Mouse (Mus musculus) intestine, embryonic 14.5 days (tissue): Measurements from ENCODE around the gene Vezf1. TPM values are rescaled to one million over a fixed set of nuclear protein-coding genes. Genes with fewer than 3 reads are reported as not detected.
A peak's percentile ranks its signal among the peaks of the same experiment; 100 is the strongest.
"Not testable (repeated sequence)": the region's sequence is repeated elsewhere in the genome, so short reads cannot be mapped to it uniquely, and the experiment has no call there.

Experiments used
- ATAC-seq: fragments of 200-750 bp; cut with Nextera tagmentation; replicated peaks from 2 replicates; pipeline ENCODE4 v1.8.0; 2017; ENCODE audit warnings: low read depth, moderate number of reproducible peaks, moderate TSS enrichment, moderate library complexity; ENCODE audit not compliant: low FRiP score, low TSS enrichment
- DNase-seq: peaks from one replicate; pipeline ENCODE4 v3.0.0-alpha.2; 2018; ENCODE audit warnings: low spot score
- H3K27ac ChIP-seq: fragments of 300-500 bp; sonication (generic); 2 replicates; pipeline ENCODE4 v1.5.1; 2014; ENCODE audit warnings: low read depth, mild to moderate bottlenecking, control low read depth
- H3K27me3 ChIP-seq: fragments of 300-500 bp; sonication (generic); replicated peaks from 2 replicates; pipeline ENCODE4 v1.6.1; 2014; ENCODE audit warnings: low read length, control low read depth; ENCODE audit not compliant: control insufficient read depth, insufficient read depth
- H3K36me3 ChIP-seq: fragments of 300-500 bp; sonication (generic); 2 replicates; pipeline ENCODE4 v1.6.1; 2014; ENCODE audit warnings: low read length, control low read depth; ENCODE audit not compliant: control insufficient read depth, insufficient read depth
- H3K4me1 ChIP-seq: fragments of 300-500 bp; sonication (generic); replicated peaks from 2 replicates; pipeline ENCODE4 v1.6.1; 2014; ENCODE audit warnings: low read length, control low read depth, mixed read lengths; ENCODE audit not compliant: control insufficient read depth, insufficient read depth
- H3K4me2 ChIP-seq: fragments of 300-500 bp; sonication (generic); 2 replicates; pipeline ENCODE4 v1.6.1; 2014; ENCODE audit warnings: low read length
- H3K4me3 ChIP-seq: fragments of 300-500 bp; sonication (generic); 2 replicates; pipeline ENCODE4 v1.5.1; 2014; ENCODE audit warnings: low read depth, low read length, control low read depth, mixed read lengths
- H3K9ac ChIP-seq: fragments of 300-500 bp; sonication (generic); 2 replicates; pipeline ENCODE4 v1.6.1; 2014; ENCODE audit warnings: mild to moderate bottlenecking, low read length
- H3K9me3 ChIP-seq: fragments of 300-500 bp; sonication (generic); 2 replicates; pipeline ENCODE4 v1.6.1; 2016; ENCODE audit warnings: low read length, control low read depth; ENCODE audit not compliant: control insufficient read depth
- WGBS: fragments of 180-500 bp; shearing (Covaris S2); extraction: QIAGEN DNeasy Blood & Tissue Kit; methylation state at CpG from one replicate; pipeline ENCODE4 v1.1.7; 2014; 5-methylcytosine and 5-hydroxymethylcytosine counted together
- polyA plus RNA-seq: library from polyadenylated mRNA; unstranded; fragments of >200 nt; fragmentation: Nextera tagmentation; extraction: Ambion mirVana; gene quantifications from 2 replicates; pipeline ENCODE4 v1.2.1, GENCODE M21; 2014

The Vezf1 gene
- polyA plus RNA-seq, 1 experiment from 2014 or later: 40.0 TPM

DNA sequence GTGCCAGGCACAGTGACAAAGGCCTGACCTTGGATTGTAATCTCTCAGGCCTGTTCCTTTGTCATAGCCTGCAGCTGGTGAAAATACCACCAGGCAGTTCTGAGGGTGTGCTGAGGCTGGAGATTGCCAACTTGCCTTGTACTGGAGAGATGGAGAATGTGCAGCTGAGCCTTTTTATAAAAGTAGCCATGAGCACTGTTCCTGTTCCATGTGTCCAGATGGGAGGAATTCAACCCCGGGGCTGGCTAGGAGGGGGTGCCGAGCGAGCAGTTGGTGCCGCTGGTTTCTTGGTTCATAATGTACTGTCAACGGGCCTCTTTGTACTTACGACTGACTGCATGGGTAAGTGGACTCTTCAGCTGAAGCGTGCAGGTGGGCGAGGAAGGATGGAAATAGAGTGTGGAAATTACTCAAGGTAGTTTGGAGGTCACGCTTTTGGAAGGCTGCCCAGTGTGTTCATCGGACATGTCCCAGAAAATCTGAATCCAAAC is 31.3 kb upstream of the Vezf1 start:
- ATAC-seq (no peak), DNase-seq (no peak)
- H3K4me3 ChIP-seq: no peak overlapping the region
- H3K27ac ChIP-seq: no peak overlapping the region
- no peaks in the 10 kb centered on the region for H3K27me3 ChIP-seq
- H3K36me3 ChIP-seq: no peaks in the 10 kb centered on the region
- H3K4me2 ChIP-seq: no peak overlapping the region
- no peak overlapping the region for H3K9ac ChIP-seq
- H3K9me3 ChIP-seq: no peaks in the 10 kb centered on the region
- 83% methylated on average over 10 of the region's 10 CpGs for WGBS
- no peaks in the 10 kb centered on the region for H3K4me1 ChIP-seq

DNA sequence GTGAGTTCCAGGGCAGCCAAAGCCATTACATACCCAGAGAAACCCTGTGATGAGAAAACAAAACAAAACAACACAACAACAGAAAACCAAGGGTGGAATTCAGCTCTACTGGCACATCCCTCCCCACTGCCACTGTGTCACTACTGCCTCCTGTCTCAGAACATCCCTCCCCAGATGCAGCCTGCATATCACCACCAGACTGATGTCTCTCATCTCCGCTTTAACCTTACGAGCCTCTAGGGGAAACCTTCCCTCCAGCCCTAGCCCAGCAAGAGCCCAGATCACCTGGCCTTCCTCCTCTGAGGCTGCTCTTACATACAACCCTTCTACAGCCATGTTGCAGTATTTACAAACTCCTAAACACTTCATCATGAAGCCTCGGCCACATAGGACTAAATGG is 30.7 kb upstream of the Vezf1 start:
- Histone ChIP-seq H3K4me2 (no peak overlapping the region), H3K9me3 (no peaks in the 10 kb centered on the region), H3K9ac (no peak overlapping the region), H3K36me3 (no peaks in the 10 kb centered on the region), H3K4me3 (no peak overlapping the region), H3K4me1 (no peaks in the 10 kb centered on the region), H3K27ac (no peak overlapping the region), H3K27me3 (no peaks in the 10 kb centered on the region)
- DNase-seq (no peak), ATAC-seq (no peak)
- 77% methylated on average over 3 of the region's 3 CpGs for WGBS

DNA sequence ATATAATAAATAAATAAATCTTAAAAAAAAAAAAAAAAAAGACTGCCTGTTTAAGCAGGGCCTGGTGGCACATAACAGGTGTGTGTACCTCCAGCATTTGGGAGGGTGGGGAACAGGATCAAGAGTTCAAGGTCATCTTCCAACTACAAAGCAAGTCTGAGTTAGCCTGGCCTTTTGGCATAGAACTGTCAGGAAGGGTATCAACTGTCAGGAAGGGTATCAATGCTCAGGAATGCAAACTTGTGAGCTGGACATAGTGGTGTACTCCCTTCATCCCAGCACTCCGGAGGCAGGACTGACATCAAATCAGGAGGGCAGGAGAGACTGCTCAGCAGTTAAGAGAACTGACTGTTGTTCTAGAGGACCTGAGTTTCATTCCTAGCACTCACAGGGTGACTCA is 29.0 kb upstream of the Vezf1 start:
- ATAC-seq (no peak), DNase-seq (peak; percentile 33)
- no peaks in the 10 kb centered on the region for H3K36me3 ChIP-seq
- no peak overlapping the region for H3K4me2 ChIP-seq
- no peak overlapping the region for H3K9ac ChIP-seq
- no peak overlapping the region for H3K4me3 ChIP-seq
- no peaks in the 10 kb centered on the region for H3K9me3 ChIP-seq
- H3K4me1 ChIP-seq: no peaks in the 10 kb centered on the region
- no peak overlapping the region for H3K27ac ChIP-seq
- WGBS: 96% methylated on average over 1 of the region's 1 CpGs
- H3K27me3 ChIP-seq: no peaks in the 10 kb centered on the region

DNA sequence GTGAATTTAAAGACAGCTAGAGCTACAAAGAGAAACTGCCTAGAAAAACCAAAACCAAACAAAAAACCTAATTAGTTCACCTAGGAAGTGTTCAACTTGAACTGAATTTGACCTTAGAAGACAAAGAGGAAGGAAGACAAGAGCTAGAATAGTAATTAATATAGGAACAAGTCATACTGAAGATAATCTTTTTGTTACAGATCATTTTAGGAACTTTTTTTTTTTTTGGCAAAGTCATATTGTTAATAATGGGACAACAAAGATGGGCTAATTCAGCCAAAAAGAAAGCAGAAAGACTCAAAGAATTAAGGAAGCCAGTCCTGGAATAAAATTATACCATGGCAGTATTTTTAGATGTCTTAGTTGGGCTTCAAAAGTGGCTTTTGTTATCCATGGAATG is 23.8 kb upstream of the Vezf1 start:
- H3K9me3 ChIP-seq: no peaks in the 10 kb centered on the region
- DNase-seq (no peak), ATAC-seq (no peak)
- no peak overlapping the region for H3K27ac ChIP-seq
- peaks cover 8% of the 10 kb centered on the region for H3K36me3 ChIP-seq
- H3K9ac ChIP-seq: no peak overlapping the region
- no peak overlapping the region for H3K4me2 ChIP-seq
- H3K27me3 ChIP-seq: no peaks in the 10 kb centered on the region
- H3K4me1 ChIP-seq: peaks cover 9% of the 10 kb centered on the region
- H3K4me3 ChIP-seq: no peak overlapping the region

DNA sequence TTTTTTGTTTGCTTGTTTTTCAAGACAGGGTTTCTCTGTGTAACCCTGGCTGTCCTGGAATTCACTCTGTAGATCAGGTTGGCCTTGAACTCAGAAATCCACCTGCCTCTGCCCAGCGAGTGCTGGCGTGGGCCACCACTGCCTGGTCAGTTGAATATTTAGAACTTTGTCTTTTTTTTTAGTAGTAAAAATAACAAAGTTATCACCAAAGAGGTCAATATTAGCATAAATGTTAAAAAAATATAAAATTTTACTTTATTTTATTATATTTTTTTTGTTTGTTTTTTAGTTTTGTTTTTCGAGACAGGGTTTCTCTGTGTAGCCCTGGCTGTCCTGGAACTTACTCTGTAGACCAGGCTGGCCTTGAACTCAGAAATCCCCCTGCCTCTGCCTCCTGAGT is 22.9 kb upstream of the Vezf1 start:
- DNase-seq, H3K4me2 ChIP-seq, H3K9me3 ChIP-seq, H3K27me3 ChIP-seq, H3K4me3 ChIP-seq, H3K9ac ChIP-seq, H3K27ac ChIP-seq, ATAC-seq: not testable (repeated sequence)
- 95% methylated on average over 3 of the region's 3 CpGs for WGBS
- peaks cover 17% of the 10 kb centered on the region for H3K36me3 ChIP-seq
- H3K4me1 ChIP-seq: peaks cover 18% of the 10 kb centered on the region

DNA sequence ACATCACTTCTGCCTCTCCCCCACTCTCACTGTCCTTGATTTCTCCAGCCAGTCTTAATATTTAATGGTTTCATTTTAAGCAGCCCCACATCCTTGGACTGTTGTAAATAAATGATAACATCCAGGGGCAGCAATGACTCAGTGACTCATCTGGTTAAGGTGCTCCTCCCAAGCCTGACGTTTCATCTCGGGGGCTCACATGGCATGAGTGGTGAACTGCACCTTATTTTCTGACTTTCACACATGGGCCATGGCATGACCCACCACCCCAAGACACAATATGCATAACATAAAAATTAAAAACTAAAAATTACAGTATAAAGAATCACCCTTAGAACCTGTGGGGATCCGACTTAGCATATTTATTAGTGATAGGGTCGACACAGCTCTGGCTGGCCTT is 22.2 kb upstream of the Vezf1 start:
- DNase-seq: no peak
- no peak for ATAC-seq
- 74% methylated on average over 4 of the region's 4 CpGs for WGBS
- peaks cover 22% of the 10 kb centered on the region for H3K4me1 ChIP-seq
- H3K9ac ChIP-seq: no peak overlapping the region
- H3K4me2 ChIP-seq: peak overlapping the region; percentile 59
- no peaks in the 10 kb centered on the region for H3K9me3 ChIP-seq
- H3K4me3 ChIP-seq: peak overlapping the region; percentile 100; the same call in 1 of the 2 replicates
- H3K27me3 ChIP-seq: no peaks in the 10 kb centered on the region
- H3K36me3 ChIP-seq: peaks cover 24% of the 10 kb centered on the region
- no peak overlapping the region for H3K27ac ChIP-seq

DNA sequence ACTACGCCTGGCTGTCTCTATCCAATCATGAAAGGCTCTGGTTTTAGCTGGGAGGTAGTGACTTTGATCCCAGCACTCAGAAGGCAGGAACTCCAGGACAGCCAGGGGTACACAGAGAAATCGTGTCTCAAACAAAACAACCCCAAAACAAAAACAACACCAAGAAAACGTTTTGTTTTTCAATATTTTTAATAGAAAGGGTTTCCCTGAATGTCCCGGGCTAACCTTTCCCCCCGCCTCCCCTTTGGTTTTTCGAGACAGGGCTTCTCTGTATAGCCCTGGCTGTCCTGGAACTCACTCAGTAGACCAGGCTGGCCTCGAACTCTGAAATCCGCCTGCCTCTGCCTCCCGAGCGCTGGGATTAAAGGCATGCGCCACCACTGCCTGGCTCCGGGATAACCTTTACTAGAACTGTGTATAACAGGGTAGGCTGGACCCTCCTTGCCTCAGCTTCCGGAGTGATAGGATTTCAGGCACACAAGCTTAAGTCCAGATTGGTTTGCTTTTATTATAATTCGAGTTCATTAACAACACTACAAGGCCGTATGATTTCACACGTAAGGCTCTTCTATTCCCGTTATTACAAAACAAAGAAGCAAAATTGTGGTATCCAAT is 21.6 kb upstream of the Vezf1 start:
- H3K4me3 ChIP-seq: peak overlapping the region; percentile 100
- ATAC-seq: no peak
- 64% methylated on average over 17 of the region's 17 CpGs for WGBS
- no peaks in the 10 kb centered on the region for H3K9me3 ChIP-seq
- peak overlapping the region; percentile 100; the same call in 1 of the 2 replicates for H3K27ac ChIP-seq
- peak overlapping the region; percentile 100 for H3K9ac ChIP-seq
- H3K36me3 ChIP-seq: peaks cover 28% of the 10 kb centered on the region
- peaks cover 25% of the 10 kb centered on the region for H3K4me1 ChIP-seq
- H3K4me2 ChIP-seq: peak overlapping the region; percentile 59
- no peaks in the 10 kb centered on the region for H3K27me3 ChIP-seq
- no peak for DNase-seq

DNA sequence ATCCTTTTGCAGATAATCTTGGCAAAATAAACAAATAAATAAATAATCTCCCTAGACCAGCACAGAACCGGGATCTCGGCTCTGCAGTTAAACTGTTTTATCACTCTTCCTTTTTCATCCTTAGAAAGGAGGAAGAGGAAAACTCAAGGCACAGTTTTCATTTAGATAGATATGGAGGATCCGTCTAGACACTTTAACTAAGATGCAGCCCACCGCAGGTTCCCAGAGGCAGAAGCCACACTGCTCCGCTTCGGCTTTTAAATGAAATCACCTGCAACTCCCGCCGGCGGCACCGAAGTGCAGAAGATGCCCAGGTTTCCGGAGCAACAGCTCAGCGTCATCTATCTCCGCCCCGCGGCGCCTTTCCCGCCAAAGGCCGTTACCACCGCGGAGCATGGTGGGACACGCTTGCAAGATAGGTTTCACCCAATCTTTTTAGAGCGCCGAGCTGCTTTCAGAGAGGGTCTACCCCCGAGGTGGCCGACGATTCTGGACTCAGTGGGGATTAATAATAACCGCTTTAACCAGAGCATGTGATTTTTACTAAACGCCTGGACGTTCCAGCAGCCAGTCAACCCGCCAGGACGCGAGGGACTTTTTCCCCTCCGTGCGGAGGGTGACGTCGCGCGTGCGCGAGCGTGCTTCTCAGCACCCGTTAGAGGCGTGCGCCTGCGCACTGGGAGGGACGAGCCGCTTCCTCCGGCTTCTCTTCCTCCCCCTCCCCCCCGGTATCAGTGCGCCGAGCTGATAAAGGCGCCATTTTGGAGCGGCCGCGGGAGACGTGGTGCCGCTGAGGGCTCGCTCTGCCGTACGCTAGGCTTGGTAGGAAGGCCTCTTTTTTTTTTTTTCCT is 20.9 kb upstream of the Vezf1 start, which contains the start of gene Srsf1:
TSS of gene Srsf1 (plus strand) at position 430 of the 851 bp plus-strand sequence.
- Histone ChIP-seq H3K27ac (peak within 1 kb of the TSS; percentile 100), H3K27me3 (no peaks in the 10 kb centered on the region), H3K4me2 (peak within 1 kb of the TSS; percentile 94), H3K36me3 (peaks cover 34% of the 10 kb centered on the region), H3K4me3 (peak within 1 kb of the TSS; percentile 100), H3K4me1 (peaks cover 25% of the 10 kb centered on the region), H3K9ac (peak within 1 kb of the TSS; percentile 100), H3K9me3 (no peaks in the 10 kb centered on the region)
- DNase-seq (peak; percentile 98), ATAC-seq (peak; percentile 94)
- under 1% methylated on average over 57 of the region's 60 CpGs for WGBS
